Mouse (Mus musculus) hindbrain, embryonic 12.5 days (tissue): ENCODE data around the gene Ankrd55. TPM values are rescaled to one million over a fixed set of nuclear protein-coding genes. Genes with fewer than 3 reads are reported as not detected.

Experiments used
- ATAC-seq: fragments of 200-750 bp; cut with Nextera tagmentation; 2 replicates; pipeline ENCODE4 v1.8.0; 2017; ENCODE audit warnings: moderate TSS enrichment; ENCODE audit not compliant: low FRiP score
- H3K27ac ChIP-seq: fragments of 300-500 bp; sonication (generic); 2 replicates; pipeline ENCODE4 v1.5.1; 2016; ENCODE audit warnings: mild to moderate bottlenecking
- H3K27me3 ChIP-seq: fragments of 300-500 bp; sonication (generic); 2 replicates; pipeline ENCODE4 v1.6.1; 2016; ENCODE audit warnings: mild to moderate bottlenecking
- H3K36me3 ChIP-seq: fragments of 300-500 bp; sonication (generic); 2 replicates; pipeline ENCODE4 v1.6.1; 2016; ENCODE audit warnings: mild to moderate bottlenecking
- H3K4me1 ChIP-seq: fragments of 300-500 bp; sonication (generic); 2 replicates; pipeline ENCODE4 v1.6.1; 2016
- H3K4me2 ChIP-seq: fragments of 300-500 bp; sonication (generic); replicated peaks from 2 replicates; pipeline ENCODE4 v1.6.1; 2016; ENCODE audit warnings: mild to moderate bottlenecking
- H3K4me3 ChIP-seq: fragments of 300-500 bp; sonication (generic); 2 replicates; pipeline ENCODE4 v1.5.1; 2016; ENCODE audit warnings: mild to moderate bottlenecking
- H3K9ac ChIP-seq: fragments of 300-500 bp; sonication (generic); 2 replicates; pipeline ENCODE4 v1.6.1; 2016; ENCODE audit warnings: mild to moderate bottlenecking, moderate library complexity
- H3K9me3 ChIP-seq: fragments of 300-500 bp; sonication (generic); replicated peaks from 2 replicates; pipeline ENCODE4 v1.6.1; 2016; ENCODE audit warnings: mild to moderate bottlenecking
- WGBS: fragments of 180-500 bp; shearing (Covaris S2); methylation state at CpG from one replicate; pipeline ENCODE4 v1.1.7; 2016; 5-methylcytosine and 5-hydroxymethylcytosine counted together
- polyA plus RNA-seq: library from polyadenylated mRNA; unstranded; fragments of >200 nt; fragmentation: Nextera tagmentation; extraction: Ambion mirVana; gene quantifications from 2 replicates; pipeline ENCODE4 v1.2.1, GENCODE M21; 2016

Gene Ankrd55
- polyA plus RNA-seq, 1 experiment from 2014 or later = 2.5 TPM

DNA sequence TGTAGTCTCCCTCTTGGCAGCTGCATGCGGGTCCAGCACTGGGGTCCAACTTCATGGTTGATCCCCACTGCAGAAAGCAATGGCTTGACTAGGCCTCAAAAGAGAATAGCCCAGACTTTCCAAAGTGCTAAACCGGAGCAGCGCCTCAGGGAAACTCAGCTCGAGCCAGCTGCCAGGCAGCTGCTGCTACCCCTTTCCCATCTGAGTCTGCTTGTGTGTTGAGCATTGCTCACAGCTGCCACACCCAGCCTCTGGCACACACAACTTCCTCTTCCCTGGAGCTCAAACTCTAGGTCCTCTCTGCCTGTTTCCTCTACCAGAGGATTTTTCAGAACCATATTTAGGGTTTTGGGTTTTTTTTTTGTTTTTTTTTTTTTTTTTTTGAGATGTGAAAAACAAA lies 77.5 kb downstream of the Ankrd55 start:
- no peaks in the 10 kb centered on the region; the same call in 1 of the 2 replicates for H3K4me1 ChIP-seq
- WGBS = 64% methylated on average over 4 of the region's 4 CpGs
- ATAC-seq = no peak
- no peaks in the 10 kb centered on the region for H3K27me3 ChIP-seq
- H3K36me3 ChIP-seq = no peaks in the 10 kb centered on the region
- H3K9ac ChIP-seq = no peak overlapping the region
- no peak overlapping the region for H3K4me2 ChIP-seq
- no peak overlapping the region for H3K27ac ChIP-seq
- H3K9me3 ChIP-seq = no peaks in the 10 kb centered on the region
- H3K4me3 ChIP-seq = no peak overlapping the region

DNA sequence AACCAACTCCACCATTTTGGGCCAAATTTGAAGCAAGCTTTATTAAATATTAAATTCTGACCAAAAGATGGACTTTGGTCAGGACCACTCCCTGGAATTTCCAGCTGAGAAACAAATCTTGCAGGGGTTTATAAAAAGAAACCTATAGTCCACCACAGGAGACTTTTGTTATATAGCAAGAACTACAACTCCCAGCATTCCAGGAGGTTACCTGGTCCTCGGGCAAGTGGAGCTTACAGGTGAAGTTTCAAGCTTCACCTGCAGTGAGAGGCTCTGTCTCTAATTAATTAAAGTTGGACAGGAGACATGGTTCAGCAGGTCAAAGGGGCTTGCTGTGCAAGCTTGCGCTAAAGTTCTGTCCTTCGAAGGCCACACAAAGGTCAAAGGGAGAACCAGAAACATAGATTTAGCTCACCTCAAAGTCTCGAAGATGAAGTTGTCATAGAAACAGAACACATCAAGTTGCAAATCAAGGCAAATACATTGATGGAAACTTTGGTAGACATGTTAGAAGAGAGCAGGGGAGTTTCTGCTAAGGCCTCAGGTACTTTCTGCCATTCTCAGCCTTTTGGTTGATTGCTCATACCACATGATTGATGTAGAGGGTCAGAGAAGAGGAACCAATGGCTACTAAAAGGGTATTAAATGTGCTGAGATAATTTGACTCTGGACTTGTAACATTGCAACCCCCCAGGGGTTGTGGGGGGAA lies 78.2 kb downstream of the Ankrd55 start:
- Histone ChIP-seq H3K27ac (no peak overlapping the region), H3K36me3 (no peaks in the 10 kb centered on the region), H3K4me1 (no peaks in the 10 kb centered on the region; the same call in 1 of the 2 replicates), H3K9ac (no peak overlapping the region), H3K9me3 (no peaks in the 10 kb centered on the region), H3K4me2 (no peak overlapping the region), H3K4me3 (no peak overlapping the region), H3K27me3 (no peaks in the 10 kb centered on the region)
- ATAC-seq = no peak
- 81% methylated on average over 4 of the region's 4 CpGs for WGBS

DNA sequence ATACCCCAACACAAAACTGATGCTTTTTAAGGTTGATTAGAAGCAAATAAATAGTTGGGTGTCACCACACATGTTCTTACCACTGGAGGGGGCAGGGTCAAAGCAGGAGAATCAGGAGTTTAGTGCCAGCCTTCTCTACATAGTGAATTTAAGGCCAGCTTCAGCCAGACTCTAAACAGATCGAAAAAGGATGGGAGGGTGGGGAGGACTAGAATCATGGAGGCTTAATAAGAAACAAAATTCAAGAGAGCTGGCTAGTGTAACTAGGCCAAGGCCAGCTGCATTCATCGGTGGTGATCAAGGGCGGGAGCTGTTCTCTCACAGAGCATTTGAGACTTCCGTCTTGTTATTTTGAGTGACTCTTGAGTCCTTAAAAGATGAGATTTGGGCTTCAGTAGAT lies 83.5 kb downstream of the Ankrd55 start:
- no peak overlapping the region for H3K4me2 ChIP-seq
- no peaks in the 10 kb centered on the region for H3K36me3 ChIP-seq
- no peaks in the 10 kb centered on the region for H3K27me3 ChIP-seq
- no peak overlapping the region for H3K4me3 ChIP-seq
- H3K9ac ChIP-seq = no peak overlapping the region
- WGBS = 94% methylated on average over 4 of the region's 4 CpGs
- no peak for ATAC-seq
- H3K9me3 ChIP-seq = no peaks in the 10 kb centered on the region
- 0 out of 2 replicates have a peak, but pooled peaks cover 3% of the 10 kb centered on the region for H3K4me1 ChIP-seq
- no peak overlapping the region for H3K27ac ChIP-seq

DNA sequence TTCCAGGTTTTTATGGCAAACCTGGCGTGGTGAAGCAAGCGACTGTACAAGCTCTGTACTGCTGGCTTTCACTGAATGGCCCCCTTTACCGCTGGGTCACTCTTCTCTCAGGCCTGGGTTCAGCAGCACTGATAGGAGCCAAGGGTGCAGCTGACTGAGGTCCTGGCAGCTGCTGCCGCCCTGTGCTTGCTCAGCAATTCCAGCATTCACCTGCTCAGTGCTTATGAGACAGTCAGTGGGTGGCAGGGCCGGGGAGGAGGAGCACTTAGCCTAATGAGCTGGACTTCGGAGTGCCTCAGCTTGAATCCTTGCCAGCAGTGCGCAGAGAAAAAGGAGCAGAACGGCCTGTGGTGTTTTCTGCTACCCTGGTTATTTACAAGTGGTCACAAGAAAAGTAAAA lies 87.5 kb downstream of the Ankrd55 start:
- Histone ChIP-seq H3K27me3 (no peaks in the 10 kb centered on the region), H3K4me1 (0 out of 2 replicates have a peak, but pooled peaks cover 3% of the 10 kb centered on the region), H3K9ac (no peak overlapping the region), H3K4me3 (no peak overlapping the region), H3K4me2 (no peak overlapping the region), H3K36me3 (no peaks in the 10 kb centered on the region), H3K9me3 (no peaks in the 10 kb centered on the region), H3K27ac (no peak overlapping the region)
- 42% methylated on average over 8 of the region's 8 CpGs for WGBS
- ATAC-seq = peak; percentile 63; the same call in 1 of the 2 replicates

DNA sequence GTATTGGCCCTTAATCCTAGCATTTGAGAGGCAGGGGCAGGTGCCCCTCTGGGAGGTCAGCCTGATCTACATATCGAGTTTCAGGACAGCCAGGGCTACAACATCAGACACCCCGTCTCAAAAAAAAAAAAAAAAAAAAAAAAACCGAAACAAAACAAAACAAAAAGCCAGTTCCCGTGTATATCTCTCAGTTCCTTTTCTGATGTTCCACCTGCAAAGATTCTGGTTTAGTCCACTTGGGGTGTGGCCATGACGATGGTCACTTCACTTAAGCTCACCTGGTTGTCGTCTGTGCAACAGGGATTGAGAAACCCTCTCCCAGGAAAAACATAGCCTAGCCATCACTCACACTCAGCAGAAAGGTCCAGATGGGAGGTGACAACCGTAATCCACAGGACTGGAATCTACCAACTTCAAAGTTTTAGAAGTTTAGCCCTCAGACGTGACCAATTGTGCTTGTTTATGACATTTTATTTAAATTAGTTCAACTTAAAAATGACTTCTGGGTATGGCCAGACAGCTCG lies 90.6 kb downstream of the Ankrd55 start:
- Histone ChIP-seq H3K9me3 (no peaks in the 10 kb centered on the region), H3K4me1 (peaks cover 7% of the 10 kb centered on the region; the same call in 1 of the 2 replicates), H3K4me2 (no peak overlapping the region), H3K27ac (no peak overlapping the region), H3K9ac (no peak overlapping the region), H3K4me3 (no peak overlapping the region), H3K36me3 (no peaks in the 10 kb centered on the region), H3K27me3 (no peaks in the 10 kb centered on the region)
- no peak for ATAC-seq
- 81% methylated on average over 9 of the region's 9 CpGs for WGBS

DNA sequence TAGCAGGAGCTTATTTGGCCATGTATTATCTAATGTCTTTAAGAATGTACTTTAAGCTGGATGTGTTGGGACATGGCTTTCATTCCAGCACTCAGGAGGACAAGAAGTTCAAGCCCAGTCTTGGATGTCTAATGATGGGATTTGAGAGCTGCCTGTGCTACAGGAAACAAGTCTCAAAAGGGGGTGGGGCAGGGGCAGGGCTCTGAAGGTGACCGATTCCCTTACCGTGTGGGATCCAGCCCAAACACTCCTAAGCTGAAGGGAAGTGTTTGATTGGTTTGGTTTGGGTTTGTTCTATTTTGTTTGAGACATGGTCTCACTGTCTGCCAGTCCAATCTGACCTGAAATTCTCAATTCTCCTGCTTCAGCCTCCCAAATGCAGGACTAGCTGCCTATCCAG lies 93.2 kb downstream of the Ankrd55 start:
- Histone ChIP-seq H3K9ac (no peak overlapping the region), H3K4me2 (no peak overlapping the region), H3K27me3 (no peaks in the 10 kb centered on the region), H3K36me3 (no peaks in the 10 kb centered on the region), H3K9me3 (no peaks in the 10 kb centered on the region), H3K4me3 (no peak overlapping the region), H3K4me1 (peaks cover 4% of the 10 kb centered on the region; the same call in 1 of the 2 replicates), H3K27ac (no peak overlapping the region)
- ATAC-seq = no peak
- WGBS = 74% methylated on average over 2 of the region's 2 CpGs

DNA sequence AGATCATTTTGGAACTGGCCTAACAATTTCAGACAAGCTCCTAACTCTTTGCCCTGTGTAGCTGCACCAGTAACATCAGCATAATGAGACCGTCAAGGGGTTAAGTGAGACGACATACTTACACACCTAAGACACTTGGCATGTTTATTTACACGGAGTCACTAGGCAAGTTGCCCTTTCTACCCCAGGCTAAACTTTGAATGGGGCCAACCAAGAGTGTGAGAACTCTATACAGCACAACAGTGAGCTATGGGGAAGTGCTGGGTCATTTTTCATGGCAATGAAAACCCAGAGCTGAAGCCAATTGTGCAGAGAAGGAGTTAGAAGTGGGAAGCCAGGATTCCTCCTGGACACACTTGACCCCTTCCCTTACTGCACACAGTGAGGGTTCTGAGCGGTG lies 94.2 kb downstream of the Ankrd55 start:
- WGBS = 65% methylated on average over 4 of the region's 4 CpGs
- no peaks in the 10 kb centered on the region for H3K9me3 ChIP-seq
- H3K4me3 ChIP-seq = no peak overlapping the region
- H3K9ac ChIP-seq = no peak overlapping the region
- H3K36me3 ChIP-seq = no peaks in the 10 kb centered on the region
- no peaks in the 10 kb centered on the region for H3K27me3 ChIP-seq
- no peak overlapping the region for H3K4me2 ChIP-seq
- ATAC-seq = no peak
- H3K27ac ChIP-seq = no peak overlapping the region
- peaks cover 4% of the 10 kb centered on the region; the same call in 1 of the 2 replicates for H3K4me1 ChIP-seq

DNA sequence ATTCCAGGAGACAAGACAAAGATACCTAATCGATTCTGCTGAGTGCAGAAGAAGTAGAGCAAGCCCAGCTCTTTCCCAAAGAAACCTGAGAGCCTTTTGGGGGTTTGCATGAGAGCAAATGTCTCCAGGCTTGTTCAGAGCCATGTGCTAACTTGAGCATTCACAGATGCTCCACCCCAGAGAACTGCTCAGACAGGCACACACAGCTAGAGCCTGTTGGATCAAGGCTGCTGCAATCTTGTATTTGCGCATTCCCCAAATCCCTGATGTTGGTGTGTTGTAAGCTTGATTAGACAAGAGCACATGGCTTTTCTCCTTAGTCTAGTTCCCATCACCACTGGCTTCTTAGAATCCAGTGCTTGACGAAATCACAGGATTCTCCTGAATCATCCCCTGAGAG lies 94.7 kb downstream of the Ankrd55 start:
- H3K4me1 ChIP-seq = peaks cover 4% of the 10 kb centered on the region; the same call in 1 of the 2 replicates
- H3K27ac ChIP-seq = no peak overlapping the region
- no peak overlapping the region for H3K4me2 ChIP-seq
- no peaks in the 10 kb centered on the region for H3K36me3 ChIP-seq
- no peaks in the 10 kb centered on the region for H3K27me3 ChIP-seq
- no peaks in the 10 kb centered on the region for H3K9me3 ChIP-seq
- no peak overlapping the region for H3K4me3 ChIP-seq
- WGBS = 74% methylated on average over 3 of the region's 3 CpGs
- no peak overlapping the region for H3K9ac ChIP-seq
- ATAC-seq = no peak

DNA sequence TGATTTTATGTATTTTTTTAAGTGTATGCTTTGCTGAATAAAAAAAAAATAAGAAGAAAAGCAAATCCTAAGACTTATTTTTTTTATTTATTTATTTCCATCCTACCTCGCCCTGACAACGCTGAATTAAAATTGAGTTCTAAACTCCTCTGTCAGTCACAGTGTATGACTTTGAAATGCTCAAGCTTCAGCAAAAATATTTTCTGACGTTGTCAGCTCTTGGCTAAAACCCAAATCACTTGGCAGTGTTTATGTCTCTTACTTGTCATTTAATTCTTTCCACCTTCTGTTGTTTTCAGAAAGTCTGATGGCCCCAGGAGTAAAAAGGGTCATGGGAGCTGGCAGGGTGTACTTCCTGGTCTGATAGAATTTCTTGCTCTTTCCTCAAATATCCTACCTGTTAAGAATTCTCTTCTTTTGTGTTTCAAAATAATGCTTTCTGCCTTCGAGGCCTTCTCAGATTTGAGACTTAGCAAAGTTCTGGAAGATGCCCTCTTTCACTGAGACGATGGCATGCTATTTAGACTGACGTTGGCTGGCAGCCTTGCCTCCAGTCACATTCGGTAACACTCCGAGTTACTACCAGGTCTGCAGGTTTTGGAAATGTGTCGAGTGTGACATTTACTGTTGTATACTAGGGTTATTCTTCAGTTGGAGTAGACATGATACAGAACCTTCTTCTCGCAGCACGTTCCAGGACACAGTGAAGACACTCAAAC lies 95.8 kb downstream of the Ankrd55 start:
- Histone ChIP-seq H3K4me1 (peaks cover 4% of the 10 kb centered on the region; the same call in 1 of the 2 replicates), H3K27ac (no peak overlapping the region), H3K9ac (no peak overlapping the region), H3K4me3 (no peak overlapping the region), H3K27me3 (no peaks in the 10 kb centered on the region), H3K36me3 (no peaks in the 10 kb centered on the region), H3K4me2 (no peak overlapping the region), H3K9me3 (no peaks in the 10 kb centered on the region)
- WGBS = 82% methylated on average over 11 of the region's 11 CpGs
- no peak for ATAC-seq

DNA sequence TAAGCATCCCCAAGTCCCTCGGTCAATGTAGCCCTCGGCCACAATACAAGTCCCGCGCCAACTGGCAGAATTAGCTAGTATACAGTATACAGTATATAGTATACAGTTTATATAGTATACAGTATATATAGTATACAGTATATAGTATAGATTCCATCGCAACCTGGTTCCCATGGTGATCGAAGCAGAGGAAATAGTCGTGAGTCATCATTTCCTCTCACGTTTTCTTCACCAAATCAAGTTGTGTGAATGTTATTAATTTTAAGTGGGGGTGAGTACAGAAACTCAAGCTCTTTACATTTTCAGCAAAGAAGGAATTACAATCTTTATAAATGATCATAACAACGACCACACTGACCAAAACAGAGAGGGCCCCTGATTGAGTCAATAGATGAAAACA lies 96.8 kb downstream of the Ankrd55 start:
- Histone ChIP-seq H3K27ac (no peak overlapping the region), H3K4me2 (no peak overlapping the region), H3K9me3 (no peaks in the 10 kb centered on the region), H3K9ac (no peak overlapping the region), H3K27me3 (no peaks in the 10 kb centered on the region), H3K4me3 (no peak overlapping the region), H3K4me1 (peaks cover 4% of the 10 kb centered on the region; the same call in 1 of the 2 replicates), H3K36me3 (no peaks in the 10 kb centered on the region)
- WGBS = 89% methylated on average over 9 of the region's 9 CpGs
- ATAC-seq = no peak

DNA sequence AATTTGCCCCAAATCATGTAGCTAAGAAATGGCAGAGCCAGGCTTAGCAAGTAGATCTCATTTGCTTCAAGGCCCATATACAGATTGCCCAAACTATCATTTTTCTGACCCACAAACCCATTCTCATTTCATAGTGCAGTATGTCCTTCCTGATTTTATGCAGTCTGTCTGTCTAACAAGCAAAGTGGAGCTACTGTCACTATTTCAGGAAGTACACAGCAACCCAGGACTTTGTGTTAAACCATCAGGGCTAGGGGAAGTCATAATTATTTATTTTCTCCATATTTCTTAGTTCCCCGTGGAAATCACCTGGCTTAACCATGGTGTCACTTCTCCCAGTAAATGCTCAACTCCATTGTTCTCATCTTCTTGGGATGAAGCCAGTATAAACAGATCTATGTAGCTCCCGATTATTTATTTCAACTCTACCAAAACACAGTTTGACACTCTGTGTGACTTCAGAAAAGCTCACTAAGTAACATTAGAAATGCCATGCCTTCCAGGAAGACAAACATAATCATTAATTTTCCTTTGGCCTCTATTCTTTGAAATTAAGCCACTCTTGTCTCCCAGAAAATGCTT lies 98.3 kb downstream of the Ankrd55 start:
- Histone ChIP-seq H3K4me1 (peaks cover 4% of the 10 kb centered on the region; the same call in 1 of the 2 replicates), H3K4me3 (no peak overlapping the region), H3K9ac (no peak overlapping the region), H3K27me3 (no peaks in the 10 kb centered on the region), H3K36me3 (no peaks in the 10 kb centered on the region), H3K4me2 (no peak overlapping the region), H3K9me3 (no peaks in the 10 kb centered on the region), H3K27ac (no peak overlapping the region)
- no peak for ATAC-seq
- WGBS = 85% methylated on average over 2 of the region's 2 CpGs

DNA sequence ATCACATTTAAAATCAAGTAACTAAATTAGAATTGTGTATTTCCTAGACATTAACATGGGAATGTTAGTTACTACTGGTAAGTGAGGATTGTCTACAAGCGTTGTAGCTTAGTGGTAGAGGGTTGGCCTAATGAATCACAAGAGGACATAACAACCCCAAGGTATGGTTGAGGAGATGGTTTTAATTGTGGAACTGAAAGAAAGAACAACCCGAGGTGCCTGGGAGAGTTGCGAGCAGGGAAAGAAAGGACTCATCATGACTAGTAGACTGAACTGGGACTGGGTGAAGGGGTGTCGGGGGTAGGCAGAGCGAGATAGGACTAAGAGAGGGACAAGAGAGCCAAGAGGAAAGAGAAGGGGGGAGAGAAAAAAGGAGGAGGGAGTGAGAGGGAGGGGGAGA lies 99.0 kb downstream of the Ankrd55 start:
- Histone ChIP-seq H3K9me3 (no peaks in the 10 kb centered on the region), H3K4me3 (no peak overlapping the region), H3K27ac (no peak overlapping the region), H3K9ac (no peak overlapping the region), H3K36me3 (no peaks in the 10 kb centered on the region), H3K27me3 (no peaks in the 10 kb centered on the region), H3K4me1 (peaks cover 4% of the 10 kb centered on the region; the same call in 1 of the 2 replicates), H3K4me2 (no peak overlapping the region)
- WGBS = 83% methylated on average over 5 of the region's 5 CpGs
- ATAC-seq = no peak
